Mouse (Mus musculus) retina, embryonic 14.5 days (tissue): ENCODE results near the gene Afap1l2.
A peak's percentile ranks its signal among the peaks of the same experiment; 100 is the strongest.

Source experiments
- DNase-seq: peaks from one replicate; pipeline ENCODE4 v3.0.0-alpha.2; 2015; ENCODE audit warnings: low spot score

The Afap1l2 gene

DNA sequence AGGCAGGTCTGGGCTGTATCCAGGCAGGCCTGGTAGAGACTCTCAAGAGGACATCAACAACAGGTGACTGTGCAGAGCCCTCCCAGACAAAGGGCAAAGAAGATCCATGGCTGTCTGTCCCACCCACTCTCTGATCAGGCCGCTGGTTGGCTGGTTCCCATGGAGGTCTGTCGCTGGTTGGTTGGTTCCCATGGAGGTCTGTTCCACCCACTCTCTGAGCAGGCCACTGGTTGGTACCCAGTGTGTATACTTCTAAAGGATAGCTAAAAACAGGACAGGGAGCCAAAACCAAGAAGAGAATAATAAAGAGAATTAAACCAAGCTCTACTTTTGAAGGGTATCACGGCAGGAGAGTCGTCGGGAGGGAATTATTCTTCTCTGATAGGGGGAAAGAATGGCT lies 31.5 kb downstream of the Afap1l2 start:
- no peak for DNase-seq

DNA sequence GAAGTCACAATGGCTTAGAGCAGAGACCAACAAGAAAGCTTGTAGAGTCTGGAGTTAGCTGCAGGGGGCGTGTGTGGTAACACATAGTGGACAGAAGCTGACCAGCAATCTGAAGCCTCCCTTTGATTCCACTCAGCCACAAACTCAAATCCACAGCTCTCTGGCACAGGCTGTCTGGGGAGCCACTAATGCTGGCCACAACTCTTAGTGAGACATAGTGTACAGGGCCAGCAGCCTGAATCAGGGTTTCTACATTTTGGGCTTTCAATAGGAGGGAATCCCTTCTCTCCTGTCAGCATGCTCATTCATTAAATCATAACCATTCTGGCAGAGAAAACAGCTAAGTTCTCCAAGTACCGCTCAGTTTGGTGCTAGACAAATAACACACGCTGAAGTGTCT lies 32.5 kb downstream of the Afap1l2 start:
- no peak for DNase-seq

DNA sequence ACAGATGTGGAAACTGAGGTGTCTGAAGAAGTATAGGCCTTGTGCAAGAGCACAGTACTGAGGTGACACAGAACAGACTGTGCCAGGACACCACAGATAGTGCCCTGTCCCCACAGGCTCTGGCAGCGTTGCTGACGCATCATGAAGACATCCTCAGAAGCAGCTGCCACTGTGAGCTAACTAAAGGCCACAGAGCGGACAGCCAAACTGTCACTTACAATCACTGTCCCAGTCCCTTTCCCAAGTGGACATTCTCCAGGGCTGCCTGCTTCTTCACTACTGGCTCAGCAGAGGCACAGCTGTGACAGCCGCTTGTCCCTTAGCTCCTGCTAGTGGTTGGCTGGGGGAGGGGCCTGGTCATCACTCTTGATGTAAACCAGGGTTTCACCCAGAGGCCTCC lies 33.9 kb downstream of the Afap1l2 start:
- peak; percentile 52 for DNase-seq

DNA sequence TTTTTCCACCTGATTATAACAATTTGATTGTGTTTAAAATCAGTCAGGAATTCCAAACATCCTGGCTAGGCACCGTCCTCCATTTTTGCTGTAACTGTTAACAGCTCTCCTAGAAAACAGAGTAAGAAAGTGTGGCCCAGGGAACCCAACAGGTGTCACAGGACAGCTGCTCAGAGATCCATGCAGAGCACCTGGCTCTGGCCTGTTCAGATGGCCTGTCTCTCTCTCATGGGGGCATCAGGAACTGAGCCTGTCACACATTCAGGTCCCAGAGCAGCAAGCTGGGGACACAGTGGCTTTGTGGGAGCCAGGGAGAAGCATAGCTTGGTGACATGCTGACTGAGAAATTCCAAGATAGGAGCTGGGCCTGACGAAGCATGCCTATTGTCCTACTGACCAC lies 35.3 kb downstream of the Afap1l2 start:
- no peak for DNase-seq

DNA sequence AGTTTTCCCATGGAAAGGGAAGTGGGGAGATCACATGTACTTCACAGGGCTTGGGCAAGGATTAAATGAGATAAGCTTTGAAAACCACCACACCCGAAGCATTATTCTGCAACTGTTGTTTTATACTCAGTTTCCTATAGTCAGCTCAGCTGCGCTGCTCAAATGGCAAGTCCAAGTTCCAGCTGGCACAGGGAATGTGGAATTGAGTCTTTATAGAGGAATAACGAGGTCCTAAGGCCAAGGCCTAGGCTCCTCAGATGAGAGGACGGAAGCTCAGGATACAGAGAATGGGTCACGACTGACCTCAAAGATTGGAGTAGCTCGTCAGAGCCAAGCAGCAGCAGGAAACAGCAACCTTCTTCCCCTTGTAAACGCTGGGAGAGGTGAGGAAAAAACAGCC lies 36.7 kb downstream of the Afap1l2 start:
- DNase-seq, result no peak

DNA sequence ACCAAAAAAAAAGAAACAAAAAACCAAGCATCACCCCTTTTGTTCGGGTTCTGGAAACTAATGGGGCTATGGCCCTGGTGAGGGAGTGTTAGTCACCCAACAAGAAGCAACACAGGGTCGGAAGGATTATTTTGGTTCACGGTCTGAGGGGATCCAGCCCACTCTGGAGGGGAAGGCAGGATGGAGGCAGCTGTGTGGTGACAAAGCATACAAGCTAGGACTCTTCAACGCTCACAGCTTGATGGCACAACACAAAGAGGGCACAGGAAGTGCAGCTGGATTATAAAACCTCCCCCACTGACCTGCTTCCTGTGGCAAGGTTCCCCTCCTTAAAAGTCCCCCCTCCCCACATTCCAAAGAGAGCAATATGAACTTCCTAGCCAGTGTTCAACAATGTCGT lies 44.2 kb downstream of the Afap1l2 start:
- no peak for DNase-seq

DNA sequence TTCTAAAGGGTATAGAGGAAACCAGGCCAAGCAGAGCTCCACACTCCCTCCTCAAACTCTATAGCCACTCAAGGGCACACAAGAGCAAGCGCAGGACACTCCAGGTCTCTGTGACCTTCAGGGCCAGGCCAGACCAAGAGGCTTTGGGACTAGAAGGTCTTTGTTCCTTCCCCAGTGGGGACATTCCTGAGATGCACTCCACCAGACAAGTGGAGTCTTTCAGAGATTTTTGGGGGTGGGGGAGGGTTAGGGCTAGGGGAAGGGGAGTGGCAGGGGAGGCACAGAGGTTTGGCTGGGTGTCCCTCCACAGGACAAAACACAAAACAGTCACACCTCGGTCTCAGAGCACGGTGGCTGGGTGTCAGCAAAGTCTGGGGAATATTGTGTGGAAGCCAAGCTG lies 48.4 kb downstream of the Afap1l2 start:
- no peak for DNase-seq

DNA sequence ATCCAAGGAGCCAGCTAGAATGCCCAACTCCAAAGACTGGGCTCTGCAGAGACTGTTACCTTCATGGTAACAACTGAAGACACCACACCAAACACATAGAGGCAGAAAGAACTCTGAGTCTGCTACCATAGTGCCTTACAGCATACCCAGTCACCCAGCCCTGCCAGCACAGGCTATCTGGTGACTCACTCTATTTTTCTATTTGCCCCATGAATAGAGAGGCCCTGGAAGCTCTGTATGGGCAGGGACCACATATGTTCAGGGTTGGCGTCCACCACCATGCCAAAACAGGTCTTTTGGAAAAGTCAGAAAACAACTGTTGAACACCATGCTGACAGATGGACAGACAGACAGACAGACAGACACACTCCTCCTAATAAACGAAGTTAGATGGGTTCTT lies 49.0 kb downstream of the Afap1l2 start:
- DNase-seq, result no peak

DNA sequence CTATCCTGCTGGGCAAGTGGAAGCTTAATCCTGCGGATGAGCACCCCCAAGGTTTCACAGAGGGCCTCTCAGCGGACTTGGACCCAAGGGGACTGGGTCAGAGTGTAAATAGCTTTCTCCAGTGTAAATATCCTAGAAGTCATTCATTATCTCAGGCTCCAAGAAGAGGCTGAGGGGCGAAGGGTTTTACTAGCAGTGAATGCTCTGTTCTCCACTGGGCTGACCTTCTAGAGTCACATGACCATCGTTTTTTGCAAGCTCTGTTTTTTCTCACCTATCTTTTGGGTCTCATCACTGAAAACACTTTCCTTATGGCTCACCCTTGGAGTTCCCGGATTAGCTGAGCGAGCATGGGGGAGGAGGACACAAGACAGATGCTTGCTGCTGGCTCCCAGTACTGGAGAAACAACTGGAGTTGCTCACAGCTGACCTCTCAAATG lies 49.4 kb downstream of the Afap1l2 start:
- no peak for DNase-seq

DNA sequence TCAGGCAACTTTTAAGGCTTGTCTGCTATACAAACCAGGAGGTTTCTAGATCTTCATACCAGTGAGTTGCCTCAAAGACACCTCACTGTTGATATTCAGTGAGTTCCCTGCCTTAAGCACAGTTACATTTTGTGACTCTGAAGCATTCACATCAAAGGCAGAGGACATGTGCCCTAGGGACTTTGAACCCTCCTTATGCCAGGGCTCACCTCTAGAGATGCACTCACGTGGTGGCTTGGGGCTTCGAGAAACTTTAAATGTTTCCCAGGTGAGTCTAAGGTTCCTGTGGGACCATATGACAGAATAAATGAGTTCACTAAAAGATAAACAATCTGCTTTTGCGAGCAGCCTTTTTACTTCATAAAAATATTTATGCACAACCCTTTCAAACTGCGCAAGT lies 50.0 kb downstream of the Afap1l2 start:
- DNase-seq, result no peak

DNA sequence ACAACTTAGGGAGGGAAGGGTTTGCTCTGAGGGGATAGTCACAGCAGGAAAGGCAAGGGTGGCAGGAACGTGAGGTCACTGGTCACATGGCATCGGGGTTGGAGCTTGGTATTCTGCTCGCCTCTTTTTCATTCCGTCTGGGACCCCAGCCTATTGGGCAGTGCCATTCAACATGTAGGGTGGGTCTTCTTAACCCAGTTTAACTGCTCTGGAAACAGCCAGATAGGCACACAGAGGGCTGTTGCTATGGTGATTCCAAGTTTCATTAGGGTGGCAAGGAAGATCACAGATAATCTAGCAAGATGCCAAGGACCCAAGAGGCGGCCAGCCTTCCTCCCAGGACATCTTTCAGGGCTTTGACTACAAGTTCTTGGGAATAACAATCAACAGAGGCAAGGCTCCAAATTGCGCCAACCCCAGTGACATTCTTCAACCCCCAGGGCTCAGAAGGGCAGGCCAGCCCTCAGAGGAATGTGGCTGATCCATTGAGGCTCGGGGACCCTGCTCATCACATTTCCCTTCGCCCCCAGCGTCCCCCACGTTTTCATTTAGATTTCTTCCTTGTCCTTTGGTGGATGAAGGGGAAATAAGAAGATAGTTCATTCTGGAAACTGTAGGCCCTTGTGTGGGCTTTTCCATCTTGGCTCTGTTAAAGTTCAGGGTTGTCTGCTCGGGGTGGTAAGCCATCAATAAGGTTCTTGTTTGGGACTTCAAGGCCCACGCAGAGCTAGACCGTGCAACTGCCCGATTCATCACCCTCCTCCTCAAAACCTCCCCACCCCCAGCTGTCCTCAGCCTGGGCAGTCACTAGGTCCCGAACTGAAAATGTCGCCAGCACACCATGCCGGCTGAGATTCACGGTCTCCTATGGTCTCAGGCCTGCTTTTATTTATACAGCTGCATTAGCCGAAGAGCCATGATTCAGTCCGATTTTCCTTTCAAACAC lies 52.2 kb downstream of the Afap1l2 start:
- DNase-seq, result no peak

DNA sequence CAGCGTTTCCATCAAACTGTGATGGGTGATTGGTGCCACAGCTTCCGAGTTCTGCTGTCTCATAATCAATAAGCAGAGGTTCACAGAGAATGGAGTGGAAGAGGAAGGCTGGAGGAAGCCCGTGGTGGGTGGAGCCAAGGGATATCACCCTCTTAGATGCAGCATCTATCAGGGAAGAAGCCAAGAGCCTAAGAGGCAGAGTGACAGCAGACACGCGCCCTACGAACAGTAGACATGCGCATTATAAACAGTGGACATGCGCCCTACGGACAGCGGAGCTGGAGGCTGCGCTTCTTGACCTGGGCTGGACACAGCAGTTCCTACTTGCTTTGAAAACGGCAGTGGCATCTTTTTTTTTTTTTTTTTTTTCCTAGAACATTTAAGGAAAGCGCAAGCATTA lies 53.2 kb downstream of the Afap1l2 start:
- no peak for DNase-seq

DNA sequence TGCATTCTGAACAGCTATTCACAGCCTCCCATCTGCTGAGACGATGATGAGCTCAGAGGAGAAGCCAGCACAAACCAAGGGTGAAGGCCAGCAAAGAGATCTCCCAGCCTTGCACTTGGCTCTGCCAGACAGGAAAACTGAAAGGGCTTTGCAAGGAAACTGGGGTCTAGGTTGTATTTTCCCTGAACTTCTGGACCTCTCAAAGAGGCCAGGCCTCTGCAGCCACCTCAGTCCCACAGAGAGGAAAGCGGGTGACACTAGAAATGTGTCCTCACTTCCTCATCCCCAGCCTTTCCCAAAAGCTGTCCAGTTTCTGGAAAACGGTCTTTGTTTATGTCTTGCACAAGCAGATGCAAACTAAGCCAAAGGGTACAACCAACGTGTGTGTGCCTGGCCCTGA lies 54.2 kb downstream of the Afap1l2 start:
- no peak for DNase-seq

DNA sequence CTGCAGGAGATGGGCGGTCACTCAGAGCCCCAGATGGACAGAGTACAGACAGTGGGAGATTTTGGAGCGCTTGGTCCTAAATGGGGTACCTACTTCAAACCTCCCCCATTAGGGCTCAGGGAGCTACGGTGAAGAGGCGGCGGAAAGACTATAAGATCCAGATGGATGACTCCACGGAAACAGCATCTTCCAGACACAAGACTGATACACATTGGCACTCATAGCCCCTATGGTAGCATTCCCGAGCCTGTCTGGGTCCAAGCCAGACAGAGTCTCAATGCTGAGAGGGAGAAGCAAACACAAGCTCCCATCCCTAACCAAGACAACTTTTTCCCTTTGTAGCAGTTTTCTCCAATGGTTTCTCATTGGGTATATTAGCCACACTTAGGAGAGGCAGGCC lies 57.2 kb downstream of the Afap1l2 start:
- no peak for DNase-seq

DNA sequence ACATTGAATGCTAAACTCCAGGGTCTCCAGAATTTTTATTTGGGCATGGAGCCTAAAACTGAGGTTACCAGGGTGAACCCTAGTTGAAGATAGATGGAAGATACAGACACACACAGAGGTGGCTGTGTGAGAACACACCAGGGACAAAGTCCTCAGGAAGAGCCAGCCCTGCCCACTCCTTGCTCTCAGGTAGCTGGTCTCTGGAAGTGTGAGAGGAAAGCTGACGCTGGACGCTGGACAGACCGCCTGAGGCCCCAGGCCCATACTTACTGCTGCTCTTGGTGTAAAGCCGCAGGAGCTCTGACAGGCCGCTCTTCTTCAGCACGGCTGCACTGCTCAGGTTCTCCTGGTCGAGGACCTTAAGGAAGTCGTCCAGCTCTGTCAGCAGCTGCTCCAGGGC lies 58.2 kb downstream of the Afap1l2 start:
- DNase-seq, result no peak

DNA sequence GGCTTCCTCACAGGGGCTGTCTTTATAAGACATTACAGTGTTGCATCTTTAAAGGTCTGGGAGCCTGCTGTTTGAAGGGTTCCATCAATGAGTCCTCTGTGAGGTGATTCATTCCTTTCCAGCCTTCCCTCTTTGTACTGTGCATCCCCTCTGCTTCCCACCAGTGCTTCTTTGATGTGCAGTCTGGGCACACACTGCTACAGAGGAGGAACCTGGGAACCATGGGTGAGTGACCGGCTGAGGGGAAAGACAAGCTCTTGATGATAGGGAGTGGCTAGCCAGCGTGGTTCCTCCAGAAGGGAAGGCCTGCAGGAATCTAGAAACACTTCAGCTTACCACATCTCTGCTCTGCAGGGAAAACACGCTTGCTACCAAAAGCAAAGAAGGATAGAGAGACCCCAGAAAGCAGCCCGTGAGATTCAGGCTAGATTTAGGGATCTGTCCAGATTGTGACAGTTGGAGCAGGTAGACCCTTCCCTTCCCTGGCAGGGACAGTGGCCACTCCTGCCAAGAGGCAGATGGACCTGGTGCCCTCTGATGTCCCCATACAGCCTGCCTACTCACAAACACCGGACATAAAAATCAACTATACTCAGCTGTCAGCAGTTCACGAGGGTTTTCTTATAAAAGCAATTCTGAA lies 59.9 kb downstream of the Afap1l2 start:
- DNase-seq, result no peak

DNA sequence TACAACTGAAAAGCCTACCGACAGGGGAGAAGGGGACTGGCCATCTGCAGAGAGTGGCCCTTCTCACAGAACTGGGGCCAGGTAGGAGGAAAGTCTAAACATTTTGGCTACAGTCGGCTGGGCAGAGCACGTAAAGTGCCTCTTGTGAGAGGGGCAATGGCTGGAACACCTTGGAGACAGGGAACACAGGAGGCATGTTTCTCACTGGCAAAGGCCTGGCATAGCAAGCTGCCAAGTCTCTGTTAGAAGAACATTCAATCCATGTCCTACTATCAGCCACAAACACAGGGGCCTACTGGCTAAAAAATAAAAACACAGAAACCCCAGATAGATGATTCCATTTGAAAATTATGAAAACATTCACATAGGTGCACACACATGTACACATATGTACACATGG lies 61.3 kb downstream of the Afap1l2 start:
- no peak for DNase-seq

DNA sequence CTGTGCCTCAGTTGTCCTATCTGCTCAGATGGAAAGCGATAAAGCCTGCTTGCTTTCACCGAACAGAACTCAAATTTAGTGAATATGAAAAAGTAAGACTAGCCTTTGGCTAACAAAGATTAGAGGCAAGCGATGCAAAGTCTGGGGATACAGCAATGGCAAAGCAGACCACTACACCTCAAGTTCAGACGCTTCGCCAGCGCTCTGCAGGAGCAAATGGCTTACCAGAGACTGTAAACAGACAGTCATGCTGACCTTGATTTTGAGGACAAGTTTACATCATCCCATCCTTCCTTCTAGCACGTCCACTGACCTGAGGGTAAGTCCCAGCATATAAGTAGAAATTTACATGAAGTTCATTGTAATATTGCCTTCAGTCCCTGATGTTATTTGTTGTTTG lies 61.8 kb downstream of the Afap1l2 start:
- no peak for DNase-seq

DNA sequence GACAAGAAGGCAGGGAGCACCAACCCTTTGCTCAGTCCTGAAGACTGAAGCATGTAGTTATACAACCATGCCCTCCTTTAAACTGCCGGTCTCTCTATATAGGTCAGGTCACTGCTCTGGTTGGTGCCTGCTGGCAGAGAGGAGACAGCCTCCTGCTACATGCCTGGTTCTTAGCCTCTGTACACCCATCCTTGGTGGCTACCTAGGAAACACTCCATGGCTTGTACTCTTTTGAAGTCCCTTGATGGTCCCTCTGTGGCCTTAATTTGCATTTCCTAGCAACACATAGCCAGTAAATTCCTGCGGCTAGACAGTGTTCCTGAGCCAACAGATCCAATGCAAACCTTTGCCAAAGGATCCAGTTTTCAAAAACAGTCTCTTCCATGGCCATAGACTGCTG lies 62.4 kb downstream of the Afap1l2 start:
- DNase-seq, result no peak

DNA sequence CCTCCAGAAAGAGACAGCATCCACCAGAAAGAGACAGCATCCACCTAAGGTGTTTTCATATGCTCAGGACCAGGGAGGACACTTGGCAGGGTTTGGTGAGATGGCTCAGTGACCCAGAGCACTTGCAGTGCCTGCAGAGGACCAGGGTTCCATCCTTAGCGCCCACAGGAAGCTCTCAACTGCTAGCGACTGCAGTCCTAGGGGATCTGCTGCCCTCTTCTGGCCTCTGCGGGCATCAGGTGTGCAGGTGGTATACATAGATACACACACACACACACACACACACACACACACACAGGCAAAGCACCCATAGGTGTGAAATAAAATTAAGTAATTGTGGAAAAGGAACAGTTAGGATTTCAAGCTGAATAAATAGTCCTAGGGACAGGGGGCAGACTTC lies 63.2 kb downstream of the Afap1l2 start:
- no peak for DNase-seq

DNA sequence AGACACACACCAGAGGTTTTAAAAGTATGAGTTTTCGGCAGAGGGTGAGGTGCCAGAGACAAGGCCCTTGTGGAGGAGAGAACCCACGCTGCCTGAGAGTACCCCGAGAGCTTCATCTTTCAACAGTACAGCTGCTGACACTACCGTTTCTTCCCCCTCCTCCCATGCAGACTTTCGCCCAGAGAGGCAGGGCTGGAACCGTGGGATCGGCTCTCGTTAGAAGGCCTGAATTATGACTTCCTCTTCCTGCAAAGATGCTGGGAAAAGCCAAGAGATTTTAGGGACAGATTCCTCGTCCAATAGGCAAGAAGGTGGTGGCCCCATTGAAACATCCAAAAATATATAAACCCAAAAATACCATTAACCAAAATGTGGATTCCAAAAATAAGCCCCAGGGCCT lies 63.8 kb downstream of the Afap1l2 start:
- DNase-seq, result no peak

DNA sequence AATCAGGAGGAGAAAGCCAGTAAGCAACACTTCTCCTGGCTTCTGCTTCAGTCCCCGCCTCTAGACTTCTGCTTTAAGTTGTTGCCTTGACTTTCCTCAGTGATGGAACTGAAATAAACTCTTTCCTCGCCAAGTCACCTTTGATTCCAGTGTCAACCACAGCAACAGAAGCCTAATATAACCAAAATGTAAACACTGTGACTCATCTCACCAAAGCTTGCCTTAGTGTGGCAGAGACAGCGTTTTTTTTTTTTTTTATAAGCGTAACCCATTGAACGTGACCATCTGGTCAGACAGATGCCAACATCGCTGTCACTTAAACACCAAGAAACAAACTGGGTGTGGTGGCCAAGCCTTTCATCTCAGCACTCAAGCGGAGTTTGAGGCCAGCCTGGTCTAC lies 65.8 kb downstream of the Afap1l2 start:
- DNase-seq, result no peak

DNA sequence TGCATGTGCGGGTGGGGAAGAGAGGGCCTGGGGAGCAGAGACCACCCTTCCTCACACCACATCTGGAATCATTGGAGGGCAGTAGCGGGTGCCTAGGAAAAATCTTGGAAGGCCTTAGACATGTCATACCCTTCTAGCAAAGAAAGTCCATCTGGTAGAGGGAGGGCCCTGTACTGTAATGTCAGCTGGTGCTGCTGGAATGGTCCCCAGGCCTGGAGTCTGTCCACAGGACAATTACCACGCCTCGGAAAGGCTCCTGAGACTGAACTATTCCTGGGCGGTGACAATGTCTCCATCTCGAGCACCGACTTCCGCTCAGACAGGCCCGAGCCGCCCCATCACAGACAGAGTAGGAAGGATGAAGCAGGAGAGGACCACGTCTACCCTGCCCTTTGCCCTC lies 67.5 kb downstream of the Afap1l2 start:
- DNase-seq, result no peak

DNA sequence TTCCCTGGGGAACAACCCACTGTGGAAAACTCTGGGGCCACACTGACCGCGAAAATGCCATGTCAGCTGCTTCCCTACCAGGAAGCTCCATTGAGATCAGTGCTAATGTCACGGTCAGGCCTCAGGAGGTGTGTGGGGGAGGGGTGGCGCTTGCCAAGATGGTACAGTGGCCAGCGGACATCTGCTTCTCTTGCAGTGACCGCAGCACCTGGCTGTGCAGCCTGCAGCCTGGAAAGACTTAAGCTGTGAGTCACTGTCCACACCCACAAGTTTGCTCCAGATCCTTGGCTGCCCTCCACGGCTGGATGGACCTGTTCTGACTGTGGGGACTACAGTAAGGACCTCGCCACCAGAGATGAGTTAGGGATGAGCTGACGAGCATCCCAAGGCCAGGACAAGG lies 68.2 kb downstream of the Afap1l2 start:
- DNase-seq, result peak; percentile 24
